Mouse (Mus musculus) lung, postnatal 36 days (tissue): Measurements from ENCODE around the gene Dhx8.

ENCODE experiments used
- DNase-seq: peaks from one replicate; pipeline ENCODE4 v3.0.0; 2022; ENCODE audit warnings: mixed read lengths

Gene Dhx8

GRCm38 (mm10) chr11:101805113-101805704 lies 72.5 kb downstream of the Dhx8 start:
- no peak for DNase-seq

DNA sequence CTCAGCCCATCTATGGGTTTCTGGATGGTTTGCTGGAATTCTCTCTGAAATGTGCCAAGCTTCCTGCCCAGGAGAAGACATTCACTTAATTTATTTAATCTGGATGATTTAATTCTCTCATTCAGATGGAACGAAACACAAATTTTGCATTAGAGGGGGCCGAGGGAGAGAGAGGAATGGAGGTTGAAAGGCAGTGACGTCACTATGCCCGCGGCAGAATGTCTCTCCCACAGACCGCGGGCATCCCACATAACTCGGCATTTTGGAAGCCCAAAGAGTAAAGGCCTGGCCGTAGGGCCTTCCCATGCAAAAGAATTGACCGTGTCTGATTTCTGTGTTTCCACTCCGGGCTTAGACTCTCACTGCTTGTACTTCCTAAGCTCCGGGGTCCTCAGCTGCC lies 74.0 kb downstream of the Dhx8 start:
- DNase-seq = no peak

GRCm38 (mm10) chr11:101807266-101807665 lies 74.5 kb downstream of the Dhx8 start:
- no peak for DNase-seq

- DNase-seq = no peak
Observed at GRCm38 (mm10) chr11:101809060-101809828, 76.5 kb downstream of the Dhx8 start.

DNA sequence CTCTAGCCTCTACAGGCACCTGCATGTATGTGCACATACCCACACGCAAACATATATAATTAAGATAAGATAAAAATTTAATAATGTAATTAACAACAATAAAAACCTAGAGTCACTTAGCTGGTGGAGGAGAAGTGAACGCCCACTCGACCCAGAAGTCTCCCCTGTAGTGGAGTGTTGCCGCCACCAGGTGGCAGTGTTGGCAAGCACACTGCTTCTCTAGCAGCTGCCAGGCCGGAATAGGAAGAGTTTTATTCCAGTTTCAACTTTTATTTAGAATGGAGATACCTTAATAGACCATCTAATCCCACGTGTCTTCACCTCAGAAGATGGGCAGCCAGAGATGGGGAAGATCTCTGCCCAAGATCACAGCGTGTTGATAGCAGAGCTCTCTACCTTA lies 80.5 kb downstream of the Dhx8 start:
- DNase-seq = peak; percentile 88

DNA sequence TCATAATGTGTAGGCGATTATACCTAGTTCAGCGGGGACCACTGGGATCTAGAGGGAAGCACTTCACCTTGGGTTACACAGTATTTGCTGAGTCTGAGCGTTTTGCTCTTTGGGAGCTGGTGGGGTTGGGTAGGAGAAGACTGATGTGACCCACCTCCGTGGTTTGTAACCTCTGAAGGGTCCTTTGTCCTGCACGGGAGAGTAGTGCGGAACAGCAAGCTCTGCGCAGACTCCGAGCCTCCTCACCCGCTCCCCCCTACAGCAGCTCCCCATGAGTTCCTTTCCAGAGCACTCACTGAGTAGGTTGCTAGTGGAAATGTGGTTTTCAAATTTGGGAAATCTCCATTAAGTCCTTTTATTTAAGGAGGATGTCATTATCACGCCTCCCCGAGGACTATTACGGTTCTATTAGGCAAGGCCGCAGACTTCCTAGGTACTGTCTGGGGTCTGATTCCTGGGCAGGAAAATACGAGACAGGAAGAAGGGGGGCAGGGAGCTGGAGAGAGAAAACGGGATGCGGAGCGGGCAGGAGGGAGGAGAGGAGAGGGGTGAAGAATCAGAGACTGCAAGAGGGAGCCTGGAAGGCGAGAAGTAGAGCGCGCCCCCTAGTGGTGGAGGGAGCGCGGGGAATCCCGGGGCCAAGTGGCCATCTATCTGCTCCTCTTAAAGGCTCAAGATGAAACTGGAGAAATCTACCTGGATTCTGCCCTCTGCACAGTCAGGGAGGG lies 81.8 kb downstream of the Dhx8 start:
- DNase-seq = peak; percentile 74

DNA sequence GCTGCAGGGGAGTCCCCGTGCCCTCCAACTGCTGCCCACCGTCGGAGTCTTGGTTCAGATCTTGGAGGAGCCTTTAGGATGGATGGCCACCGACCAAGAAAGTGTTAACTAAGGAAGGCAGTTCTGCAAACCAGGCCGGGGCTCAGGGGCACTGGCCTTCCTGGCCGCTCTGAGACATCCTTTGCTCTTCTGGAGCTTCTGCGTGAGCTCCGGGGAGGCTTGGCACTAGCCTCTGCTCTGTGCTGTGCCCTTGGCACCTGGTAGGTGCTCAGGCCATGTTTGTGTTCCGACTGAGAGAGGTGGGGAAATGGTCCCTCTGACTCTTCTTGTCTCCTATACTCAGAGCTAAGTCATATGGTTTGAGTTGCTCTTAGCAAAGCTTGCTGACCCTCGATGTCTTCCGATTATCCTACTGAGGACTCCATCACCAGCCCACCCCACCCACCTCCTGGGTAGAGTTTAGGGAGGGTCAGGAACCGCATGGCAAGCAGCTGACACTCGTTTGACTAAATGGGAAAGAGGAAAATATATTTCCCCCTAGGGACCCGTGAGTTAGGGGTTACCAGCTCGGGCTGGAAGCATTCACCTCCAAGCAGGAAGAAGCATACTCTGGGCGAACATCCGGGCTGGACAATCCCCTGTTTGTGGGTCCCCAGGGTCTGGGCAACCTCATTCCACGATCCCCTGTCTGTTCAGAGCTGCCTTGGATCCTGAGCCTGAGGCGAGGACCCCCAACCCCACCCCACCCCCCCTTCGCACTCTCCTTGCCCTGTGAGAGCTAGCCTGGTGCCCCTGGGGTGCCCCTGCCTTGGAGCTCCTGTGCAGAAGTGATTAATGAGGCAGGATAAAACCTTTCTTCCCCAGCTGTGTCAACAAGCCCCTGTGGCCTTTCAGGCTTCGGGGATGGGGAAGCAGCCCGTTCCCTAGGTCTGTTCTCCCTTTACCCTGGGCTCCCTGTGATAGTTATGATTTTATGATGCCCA lies 82.7 kb downstream of the Dhx8 start:
- DNase-seq = no peak
